Mouse (Mus musculus) right cerebral cortex, postnatal 25 days (tissue): ENCODE results near the gene Ak2.

Experiments used
- DNase-seq: peaks from one replicate; pipeline ENCODE4 v3.0.0; 2022

Gene Ak2

GRCm38 (mm10) chr4:128976577-128976976 lies 15.2 kb upstream of the Ak2 start:
- DNase-seq = no peak

- DNase-seq = no peak
These were observed 14.5 kb upstream of the Ak2 start for GRCm38 (mm10) chr4:128977217-128977616.

GRCm38 (mm10) chr4:128978634-128979033 lies 13.1 kb upstream of the Ak2 start:
- DNase-seq = no peak

- no peak for DNase-seq
These were observed 10.6 kb upstream of the Ak2 start for GRCm38 (mm10) chr4:128980890-128981832.

- DNase-seq = no peak
These were observed 10.0 kb upstream of the Ak2 start for GRCm38 (mm10) chr4:128981833-128982180.

- no peak for DNase-seq
These were observed 8.6 kb upstream of the Ak2 start for GRCm38 (mm10) chr4:128983151-128983550.

- no peak for DNase-seq
These were observed 8.1 kb upstream of the Ak2 start for GRCm38 (mm10) chr4:128983656-128984055.

- no peak for DNase-seq
These were observed 7.2 kb upstream of the Ak2 start for GRCm38 (mm10) chr4:128984600-128984999.

- DNase-seq = no peak
These were observed 2.8 kb upstream of the Ak2 start for GRCm38 (mm10) chr4:128988911-128989310.

- DNase-seq = no peak
These were observed 2.1 kb upstream of the Ak2 start for GRCm38 (mm10) chr4:128989678-128990077.

GRCm38 (mm10) chr4:128992176-128992575 lies 418 bp downstream of the Ak2 start:
- DNase-seq = no peak

GRCm38 (mm10) chr4:128993025-128993662 lies 1.4 kb downstream of the Ak2 start:
- peak; percentile 93 for DNase-seq

GRCm38 (mm10) chr4:128993675-128994074 lies 1.9 kb downstream of the Ak2 start:
- DNase-seq = no peak

- DNase-seq = no peak
These were observed 3.5 kb downstream of the Ak2 start for GRCm38 (mm10) chr4:128995238-128995637.

- no peak for DNase-seq
These were observed 5.5 kb downstream of the Ak2 start for GRCm38 (mm10) chr4:128997258-128997657.

- no peak for DNase-seq
These were observed 6.6 kb downstream of the Ak2 start for GRCm38 (mm10) chr4:128998401-128998800.

- DNase-seq = no peak
These were observed 9.0 kb downstream of the Ak2 start for GRCm38 (mm10) chr4:129000786-129001185.

- DNase-seq = no peak
These were observed 12.0 kb downstream of the Ak2 start for GRCm38 (mm10) chr4:129003720-129004119.

- no peak for DNase-seq
These were observed 16.3 kb downstream of the Ak2 start for GRCm38 (mm10) chr4:129008006-129008519.

- no peak for DNase-seq
These were observed 16.9 kb downstream of the Ak2 start for GRCm38 (mm10) chr4:129008672-129009071.

GRCm38 (mm10) chr4:129009521-129009920 lies 17.8 kb downstream of the Ak2 start:
- DNase-seq = no peak

GRCm38 (mm10) chr4:129011604-129012121 lies 19.9 kb downstream of the Ak2 start:
- DNase-seq = no peak

GRCm38 (mm10) chr4:129013151-129013864 lies 21.6 kb downstream of the Ak2 start:
- no peak for DNase-seq
